Mouse (Mus musculus): ENCODE measurements at regions not wholly inside any gene's neighbourhood (a gene's known extent, or its start where the extent isn't known, plus 50 kb on each side); places are given as distances from the start of the nearest gene placed in this dataset.

GRCm38 (mm10) chr3:137560851-137561449 lies 60.5 kb upstream of the Ddit4l start:
- peak; percentile 68 to 92 for DNase-seq (ENCODE audit: low spot score in 2 of 2)

DNA sequence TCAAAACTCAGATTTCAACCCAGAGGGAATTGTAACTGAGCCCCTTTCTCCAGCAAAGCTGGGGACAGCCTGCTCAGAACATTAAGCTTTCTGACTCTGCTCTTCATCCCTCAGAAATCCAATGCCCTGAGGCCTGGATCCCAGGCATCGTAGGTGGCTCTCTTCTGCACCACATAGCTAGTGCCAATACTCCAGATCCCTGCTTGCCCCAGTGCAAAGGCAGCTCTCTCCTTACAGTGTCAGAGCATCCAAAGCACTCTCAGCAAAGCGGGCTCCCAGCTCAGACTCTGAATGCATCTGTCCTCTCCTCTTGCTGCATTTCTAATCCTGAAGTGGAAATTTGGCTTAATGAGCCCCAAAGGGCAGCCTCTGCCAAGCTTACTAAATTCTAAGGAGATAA lies 59.4 kb upstream of the Ddit4l start:
- DNase-seq (ENCODE audit: low spot score in 2 of 2): no peak

- DNase-seq (ENCODE audit: low spot score in 2 of 2): no peak
These were observed 57.8 kb upstream of the Ddit4l start for GRCm38 (mm10) chr3:137563541-137564080.

- no peak for DNase-seq (ENCODE audit: low spot score in 2 of 2)
These were observed 57.1 kb upstream of the Ddit4l start for GRCm38 (mm10) chr3:137564282-137564681.

GRCm38 (mm10) chr3:137568580-137569313 lies 52.7 kb upstream of the Ddit4l start:
- no peak for DNase-seq (ENCODE audit: low spot score in 2 of 2)
